Mouse (Mus musculus) ES-Bruce4 (cell line): Measurements from ENCODE around the gene Osbp.

ENCODE experiments used
- CTCF ChIP-seq: IDR thresholded peaks from one replicate; pipeline ENCODE4 v1.8.1; 2011; ENCODE audit warnings: low read depth, low read length
- EP300 ChIP-seq: IDR thresholded peaks from 2 replicates; pipeline ENCODE4 v1.6.1; 2011; ENCODE audit warnings: low read depth, low read length; ENCODE audit not compliant: insufficient read depth
- POLR2A ChIP-seq: IDR thresholded peaks from one replicate; pipeline ENCODE4 v1.8.1; 2011; ENCODE audit warnings: low read length; ENCODE audit not compliant: insufficient read depth

GRCm38 (mm10) chr19:12025333-12025732, 59.6 kb downstream of the Osbp start:
- TF ChIP-seq CTCF (no peak), EP300 (no peak), POLR2A (no peak)
